Mouse (Mus musculus): ENCODE results near the gene Efs. TPM values are rescaled to one million over a fixed set of nuclear protein-coding genes. Genes with fewer than 3 reads are reported as not detected.
"Not testable (repeated sequence)": the region's sequence is repeated elsewhere in the genome, so short reads cannot be mapped to it uniquely, and the experiment has no call there.

The Efs gene
- total RNA-seq (2015; ENCODE audit: low replicate concordance): not detected in 2 replicates
- total RNA-seq (2017; ENCODE audit: low replicate concordance): not detected in 2 replicates

- ATAC-seq (replicated peaks; ENCODE audit: low FRiP score, poor library complexity, severe bottlenecking): no peak
Measured at GRCm38 (mm10) chr14:54925349-54926342, at the start of gene Efs. Efs (minus strand) TSS chr14:54926126.

GRCm38 (mm10) chr14:54974068-54974791, 48.3 kb upstream of the Efs start:
- ATAC-seq (replicated peaks; ENCODE audit: low FRiP score, poor library complexity, severe bottlenecking): no peak

GRCm38 (mm10) chr14:54972786-54973185, 46.9 kb upstream of the Efs start:
- ATAC-seq (replicated peaks; ENCODE audit: low FRiP score, poor library complexity, severe bottlenecking): not testable (repeated sequence)

- ATAC-seq (replicated peaks; ENCODE audit: low FRiP score, poor library complexity, severe bottlenecking): no peak
Measured at GRCm38 (mm10) chr14:54968344-54968743, 42.4 kb upstream of the Efs start.

GRCm38 (mm10) chr14:54967874-54968273, 41.9 kb upstream of the Efs start:
- no peak for ATAC-seq (replicated peaks; ENCODE audit: low FRiP score, poor library complexity, severe bottlenecking)

GRCm38 (mm10) chr14:54966320-54966977, 40.5 kb upstream of the Efs start, which contains the start of gene Myh6:
Myh6 (minus strand) TSS chr14:54966927.
- no peak for ATAC-seq (replicated peaks; ENCODE audit: low FRiP score, poor library complexity, severe bottlenecking)

- no peak for ATAC-seq (replicated peaks; ENCODE audit: low FRiP score, poor library complexity, severe bottlenecking)
Measured at GRCm38 (mm10) chr14:54965631-54966030, 39.7 kb upstream of the Efs start.

- no peak for ATAC-seq (replicated peaks; ENCODE audit: low FRiP score, poor library complexity, severe bottlenecking)
Measured at GRCm38 (mm10) chr14:54965044-54965443, 39.1 kb upstream of the Efs start.

- ATAC-seq (replicated peaks; ENCODE audit: low FRiP score, poor library complexity, severe bottlenecking): no peak
Measured at GRCm38 (mm10) chr14:54963727-54964126, 37.8 kb upstream of the Efs start.

- ATAC-seq (replicated peaks; ENCODE audit: low FRiP score, poor library complexity, severe bottlenecking): no peak
Measured at GRCm38 (mm10) chr14:54962714-54963113, 36.8 kb upstream of the Efs start.

- no peak for ATAC-seq (replicated peaks; ENCODE audit: low FRiP score, poor library complexity, severe bottlenecking)
Measured at GRCm38 (mm10) chr14:54961487-54961886, 35.6 kb upstream of the Efs start.

GRCm38 (mm10) chr14:54960769-54961168, 34.8 kb upstream of the Efs start:
- ATAC-seq (replicated peaks; ENCODE audit: low FRiP score, poor library complexity, severe bottlenecking): no peak

GRCm38 (mm10) chr14:54959853-54960613, 34.1 kb upstream of the Efs start:
- not testable (repeated sequence) for ATAC-seq (replicated peaks; ENCODE audit: low FRiP score, poor library complexity, severe bottlenecking)

- ATAC-seq (replicated peaks; ENCODE audit: low FRiP score, poor library complexity, severe bottlenecking): no peak
Measured at GRCm38 (mm10) chr14:54959197-54959596, 33.3 kb upstream of the Efs start.

GRCm38 (mm10) chr14:54958503-54958902, 32.6 kb upstream of the Efs start:
- ATAC-seq (replicated peaks; ENCODE audit: low FRiP score, poor library complexity, severe bottlenecking): no peak

- no peak for ATAC-seq (replicated peaks; ENCODE audit: low FRiP score, poor library complexity, severe bottlenecking)
Measured at GRCm38 (mm10) chr14:54956533-54956932, 30.6 kb upstream of the Efs start.

- no peak for ATAC-seq (replicated peaks; ENCODE audit: low FRiP score, poor library complexity, severe bottlenecking)
Measured at GRCm38 (mm10) chr14:54955481-54955880, 29.6 kb upstream of the Efs start.

GRCm38 (mm10) chr14:54954474-54954873, 28.5 kb upstream of the Efs start:
- no peak for ATAC-seq (replicated peaks; ENCODE audit: low FRiP score, poor library complexity, severe bottlenecking)

GRCm38 (mm10) chr14:54953664-54954206, 27.8 kb upstream of the Efs start:
- ATAC-seq (replicated peaks; ENCODE audit: low FRiP score, poor library complexity, severe bottlenecking): no peak
